Mouse (Mus musculus): Measurements from ENCODE around the gene Terf2ip. TPM values are rescaled to one million over a fixed set of nuclear protein-coding genes. Genes with fewer than 3 reads are reported as not detected.

Gene Terf2ip
- polyA plus RNA-seq, 1 experiment from 2014 or later, result 16.4 TPM

GRCm38 (mm10) chr8:111992013-111992702, 19.0 kb upstream of the Terf2ip start, which contains the start of gene Adat1:
Adat1 (minus strand) TSS chr8:111992302.
- no peaks in the 10 kb centered on the region for H3K4me1 ChIP-seq (ENCODE audit: control insufficient read depth, insufficient read depth, low read length)
- H3K4me2 ChIP-seq (ENCODE audit: low read depth, low read length), result peak within 1 kb of the TSS; percentile 65
- ATAC-seq (ENCODE audit: low read depth) (peak; percentile 97), DNase-seq (ENCODE audit: low spot score) (peak; percentile 96)
- peak within 1 kb of the TSS; percentile 87 for H3K9ac ChIP-seq (ENCODE audit: low read depth, low read length)
- peak within 1 kb of the TSS; percentile 76 for H3K4me3 ChIP-seq (ENCODE audit: low read depth, low read length)
- 0 out of 2 replicates have a peak within 1 kb of the TSS, but pooled peaks have one; percentile 11 for H3K27ac ChIP-seq (replicated peaks; ENCODE audit: low read depth, low read length)
- H3K27me3 ChIP-seq (replicated peaks; ENCODE audit: control insufficient read depth, insufficient read depth, low read length), result no peaks in the 10 kb centered on the region
- 4% methylated on average over 32 of the region's 33 CpGs for WGBS
- peaks cover 64% of the 10 kb centered on the region for H3K36me3 ChIP-seq (ENCODE audit: control insufficient read depth, insufficient read depth, low read length)
- no peaks in the 10 kb centered on the region for H3K9me3 ChIP-seq (ENCODE audit: control insufficient read depth, low read length)

- Histone ChIP-seq H3K36me3 (ENCODE audit: control insufficient read depth, insufficient read depth, low read length) (peaks cover 64% of the 10 kb centered on the region), H3K9me3 (ENCODE audit: control insufficient read depth, low read length) (no peaks in the 10 kb centered on the region), H3K27me3 (replicated peaks; ENCODE audit: control insufficient read depth, insufficient read depth, low read length) (no peaks in the 10 kb centered on the region), H3K4me3 (ENCODE audit: low read depth, low read length) (no peak overlapping the region; the same call in 1 of the 2 replicates), H3K9ac (ENCODE audit: low read depth, low read length) (no peak overlapping the region), H3K4me2 (ENCODE audit: low read depth, low read length) (0 out of 2 replicates have a peak overlapping the region, but pooled peaks have one; percentile 65), H3K4me1 (ENCODE audit: control insufficient read depth, insufficient read depth, low read length) (no peaks in the 10 kb centered on the region), H3K27ac (replicated peaks; ENCODE audit: low read depth, low read length) (no peak overlapping the region)
- no peak for ATAC-seq (ENCODE audit: low read depth)
- no peak for DNase-seq (ENCODE audit: low spot score)
- WGBS, result 76% methylated on average over 3 of the region's 3 CpGs
Observed at GRCm38 (mm10) chr8:111992703-111993039, 18.5 kb upstream of the Terf2ip start.

GRCm38 (mm10) chr8:112004754-112005153, 6.4 kb upstream of the Terf2ip start:
- peaks cover 2% of the 10 kb centered on the region; the same call in 1 of the 2 replicates for H3K4me1 ChIP-seq (ENCODE audit: control insufficient read depth, insufficient read depth, low read length)
- H3K4me2 ChIP-seq (ENCODE audit: low read depth, low read length), result no peak overlapping the region
- H3K4me3 ChIP-seq (ENCODE audit: low read depth, low read length), result no peak overlapping the region
- H3K9me3 ChIP-seq (ENCODE audit: control insufficient read depth, low read length), result no peaks in the 10 kb centered on the region
- H3K36me3 ChIP-seq (ENCODE audit: control insufficient read depth, insufficient read depth, low read length), result peaks cover 71% of the 10 kb centered on the region
- H3K27me3 ChIP-seq (replicated peaks; ENCODE audit: control insufficient read depth, insufficient read depth, low read length), result no peaks in the 10 kb centered on the region
- H3K27ac ChIP-seq (replicated peaks; ENCODE audit: low read depth, low read length), result no peak overlapping the region
- no peak overlapping the region for H3K9ac ChIP-seq (ENCODE audit: low read depth, low read length)
- no peak for DNase-seq (ENCODE audit: low spot score)
- ATAC-seq (ENCODE audit: low read depth), result no peak

GRCm38 (mm10) chr8:112005601-112006000, 5.6 kb upstream of the Terf2ip start:
- H3K36me3 ChIP-seq (ENCODE audit: control insufficient read depth, insufficient read depth, low read length), result peaks cover 63% of the 10 kb centered on the region

GRCm38 (mm10) chr8:112007669-112008068, 3.5 kb upstream of the Terf2ip start:
- Histone ChIP-seq H3K9ac (ENCODE audit: low read depth, low read length) (no peak overlapping the region), H3K4me3 (ENCODE audit: low read depth, low read length) (no peak overlapping the region), H3K36me3 (ENCODE audit: control insufficient read depth, insufficient read depth, low read length) (peaks cover 42% of the 10 kb centered on the region), H3K9me3 (ENCODE audit: control insufficient read depth, low read length) (no peaks in the 10 kb centered on the region), H3K4me2 (ENCODE audit: low read depth, low read length) (no peak overlapping the region), H3K27me3 (replicated peaks; ENCODE audit: control insufficient read depth, insufficient read depth, low read length) (no peaks in the 10 kb centered on the region), H3K27ac (replicated peaks; ENCODE audit: low read depth, low read length) (no peak overlapping the region), H3K4me1 (ENCODE audit: control insufficient read depth, insufficient read depth, low read length) (peaks cover 15% of the 10 kb centered on the region)
- 94% methylated on average over 2 of the region's 2 CpGs for WGBS
- no peak for ATAC-seq (ENCODE audit: low read depth)
- DNase-seq (ENCODE audit: low spot score), result no peak

More at GRCm38 (mm10) chr8:112005601-112006000, 5.6 kb upstream of the Terf2ip start:
- Histone ChIP-seq H3K4me1 (ENCODE audit: control insufficient read depth, insufficient read depth, low read length) (peaks cover 10% of the 10 kb centered on the region), H3K9ac (ENCODE audit: low read depth, low read length) (no peak overlapping the region), H3K4me2 (ENCODE audit: low read depth, low read length) (no peak overlapping the region), H3K4me3 (ENCODE audit: low read depth, low read length) (no peak overlapping the region), H3K27me3 (replicated peaks; ENCODE audit: control insufficient read depth, insufficient read depth, low read length) (no peaks in the 10 kb centered on the region), H3K9me3 (ENCODE audit: control insufficient read depth, low read length) (no peaks in the 10 kb centered on the region), H3K27ac (replicated peaks; ENCODE audit: low read depth, low read length) (no peak overlapping the region)
- WGBS, result 95% methylated on average over 6 of the region's 6 CpGs
- ATAC-seq (ENCODE audit: low read depth) (no peak), DNase-seq (ENCODE audit: low spot score) (no peak)

GRCm38 (mm10) chr8:112009558-112009957, 1.6 kb upstream of the Terf2ip start:
- Histone ChIP-seq H3K4me3 (ENCODE audit: low read depth, low read length) (peak overlapping the region; percentile 98; the same call in 1 of the 2 replicates), H3K27ac (replicated peaks; ENCODE audit: low read depth, low read length) (no peak overlapping the region), H3K9me3 (ENCODE audit: control insufficient read depth, low read length) (no peaks in the 10 kb centered on the region), H3K9ac (ENCODE audit: low read depth, low read length) (no peak overlapping the region), H3K4me2 (ENCODE audit: low read depth, low read length) (peak overlapping the region; percentile 89; the same call in 1 of the 2 replicates), H3K27me3 (replicated peaks; ENCODE audit: control insufficient read depth, insufficient read depth, low read length) (no peaks in the 10 kb centered on the region), H3K4me1 (ENCODE audit: control insufficient read depth, insufficient read depth, low read length) (peaks cover 22% of the 10 kb centered on the region), H3K36me3 (ENCODE audit: control insufficient read depth, insufficient read depth, low read length) (peaks cover 25% of the 10 kb centered on the region)
- no peak for ATAC-seq (ENCODE audit: low read depth)
- WGBS, result 89% methylated on average over 7 of the region's 7 CpGs
- DNase-seq (ENCODE audit: low spot score), result no peak

GRCm38 (mm10) chr8:112011816-112012242, 631 bp downstream of the Terf2ip start:
- H3K4me2 ChIP-seq (ENCODE audit: low read depth, low read length), result peak overlapping the region; percentile 89
- H3K4me3 ChIP-seq (ENCODE audit: low read depth, low read length), result peak overlapping the region; percentile 98
- peaks cover 22% of the 10 kb centered on the region for H3K4me1 ChIP-seq (ENCODE audit: control insufficient read depth, insufficient read depth, low read length)
- H3K27ac ChIP-seq (replicated peaks; ENCODE audit: low read depth, low read length), result peak overlapping the region; percentile 85
- 0% methylated on average over 23 of the region's 40 CpGs for WGBS
- peaks cover 16% of the 10 kb centered on the region for H3K36me3 ChIP-seq (ENCODE audit: control insufficient read depth, insufficient read depth, low read length)
- DNase-seq (ENCODE audit: low spot score) (peak; percentile 36), ATAC-seq (ENCODE audit: low read depth) (peak; percentile 51)
- H3K9ac ChIP-seq (ENCODE audit: low read depth, low read length), result peak overlapping the region; percentile 91
- no peaks in the 10 kb centered on the region for H3K27me3 ChIP-seq (replicated peaks; ENCODE audit: control insufficient read depth, insufficient read depth, low read length)
- H3K9me3 ChIP-seq (ENCODE audit: control insufficient read depth, low read length), result no peaks in the 10 kb centered on the region

GRCm38 (mm10) chr8:112014936-112015335, 3.7 kb downstream of the Terf2ip start, which contains the start of gene Gm6793:
Gm6793 (minus strand) TSS chr8:112015036.
- peaks cover 36% of the 10 kb centered on the region for H3K36me3 ChIP-seq (ENCODE audit: control insufficient read depth, insufficient read depth, low read length)
- H3K4me1 ChIP-seq (ENCODE audit: control insufficient read depth, insufficient read depth, low read length), result peaks cover 18% of the 10 kb centered on the region
- no peak within 1 kb of the TSS for H3K9ac ChIP-seq (ENCODE audit: low read depth, low read length)
- no peak within 1 kb of the TSS for H3K27ac ChIP-seq (replicated peaks; ENCODE audit: low read depth, low read length)
- ATAC-seq (ENCODE audit: low read depth) (no peak), DNase-seq (ENCODE audit: low spot score) (no peak)
- 92% methylated on average over 11 of the region's 11 CpGs for WGBS
- no peaks in the 10 kb centered on the region for H3K27me3 ChIP-seq (replicated peaks; ENCODE audit: control insufficient read depth, insufficient read depth, low read length)
- H3K4me2 ChIP-seq (ENCODE audit: low read depth, low read length), result no peak within 1 kb of the TSS
- no peaks in the 10 kb centered on the region for H3K9me3 ChIP-seq (ENCODE audit: control insufficient read depth, low read length)
- no peak within 1 kb of the TSS for H3K4me3 ChIP-seq (ENCODE audit: low read depth, low read length)

GRCm38 (mm10) chr8:112029455-112029854, 18.3 kb downstream of the Terf2ip start:
- WGBS, result 89% methylated on average over 7 of the region's 7 CpGs
- H3K9me3 ChIP-seq (ENCODE audit: control insufficient read depth, low read length), result no peaks in the 10 kb centered on the region
- DNase-seq (ENCODE audit: low spot score) (no peak), ATAC-seq (ENCODE audit: low read depth) (no peak)
- H3K27ac ChIP-seq (replicated peaks; ENCODE audit: low read depth, low read length), result no peak overlapping the region
- no peaks in the 10 kb centered on the region for H3K27me3 ChIP-seq (replicated peaks; ENCODE audit: control insufficient read depth, insufficient read depth, low read length)
- no peak overlapping the region for H3K4me2 ChIP-seq (ENCODE audit: low read depth, low read length)
- H3K4me3 ChIP-seq (ENCODE audit: low read depth, low read length), result no peak overlapping the region
- H3K4me1 ChIP-seq (ENCODE audit: control insufficient read depth, insufficient read depth, low read length), result no peaks in the 10 kb centered on the region
- H3K9ac ChIP-seq (ENCODE audit: low read depth, low read length), result no peak overlapping the region
- no peaks in the 10 kb centered on the region for H3K36me3 ChIP-seq (ENCODE audit: control insufficient read depth, insufficient read depth, low read length)

Measured in embryonic facial prominence, embryonic 14.5 days (tissue).